Mouse (Mus musculus): ENCODE data around the gene Fam71f1.

DNA sequence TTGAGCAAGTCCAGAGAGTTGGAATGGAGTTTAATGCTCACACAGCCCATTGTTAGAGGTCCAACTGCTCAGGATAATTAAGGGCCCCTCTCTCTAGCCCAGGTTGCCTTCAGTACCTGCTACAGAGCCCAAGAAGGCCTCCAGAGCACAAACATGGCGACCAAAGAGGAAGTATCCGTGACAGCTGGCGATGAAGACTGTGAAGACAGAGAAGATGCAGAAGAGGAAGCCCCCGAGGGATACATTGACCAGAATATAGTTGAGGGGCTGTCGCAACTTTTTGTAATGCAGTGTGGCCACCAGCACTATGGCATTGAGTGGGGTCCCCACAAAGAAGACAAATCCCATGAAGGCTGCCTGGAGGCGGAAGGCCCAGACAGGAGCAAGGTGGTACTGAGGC, 61.0 kb downstream of the Fam71f1 start:
- TF ChIP-seq POLR2A (IDR thresholded peaks at IDR 0.05; ENCODE audit: control insufficient read depth, low read depth, low read length) (no peak), CTCF (IDR thresholded peaks at IDR 0.05; ENCODE audit: control insufficient read depth, insufficient read depth, insufficient replicate concordance, low read depth, low read length) (no peak)
